Mouse (Mus musculus): ENCODE data around the gene Grasp.

Gene Grasp

GRCm38 (mm10) chr15:101247155-101247498 is 23.1 kb downstream of the Grasp start:
- no peak for DNase-seq (ENCODE audit: low spot score in 2 of 2)

GRCm38 (mm10) chr15:101248029-101248710 is 24.2 kb downstream of the Grasp start:
- no peak for DNase-seq (ENCODE audit: low spot score in 2 of 2)

- no peak for DNase-seq (ENCODE audit: low spot score in 2 of 2)
Observed at GRCm38 (mm10) chr15:101250220-101250800, 26.3 kb downstream of the Grasp start.

- DNase-seq (ENCODE audit: low spot score in 2 of 2) = no peak
Observed at GRCm38 (mm10) chr15:101251930-101252329, 27.9 kb downstream of the Grasp start.

- DNase-seq (ENCODE audit: low spot score in 2 of 2) = no peak
Observed at GRCm38 (mm10) chr15:101252614-101253013, 28.6 kb downstream of the Grasp start.

GRCm38 (mm10) chr15:101253563-101253885 is 29.5 kb downstream of the Grasp start:
- DNase-seq (ENCODE audit: low spot score in 2 of 2) = no peak

GRCm38 (mm10) chr15:101253886-101254795 is 30.2 kb downstream of the Grasp start, which contains the start of gene Nr4a1:
Gene Nr4a1, plus strand, starts transcription at chr15:101254269.
- DNase-seq (ENCODE audit: low spot score in 2 of 2) = peak; percentile 57 to 58

- DNase-seq (ENCODE audit: low spot score in 2 of 2) = no peak
Observed at GRCm38 (mm10) chr15:101255842-101256462, 32.0 kb downstream of the Grasp start.

GRCm38 (mm10) chr15:101256463-101257206 is 32.6 kb downstream of the Grasp start:
- DNase-seq (ENCODE audit: low spot score in 2 of 2) = no peak

GRCm38 (mm10) chr15:101258420-101258819 is 34.4 kb downstream of the Grasp start:
- DNase-seq (ENCODE audit: low spot score in 2 of 2) = peak; percentile 86 to 92

GRCm38 (mm10) chr15:101259922-101260321 is 35.9 kb downstream of the Grasp start:
- no peak for DNase-seq (ENCODE audit: low spot score in 2 of 2)

- DNase-seq (ENCODE audit: low spot score in 2 of 2) = no peak
Observed at GRCm38 (mm10) chr15:101260387-101260786, 36.4 kb downstream of the Grasp start.

- no peak for DNase-seq (ENCODE audit: low spot score in 2 of 2)
Observed at GRCm38 (mm10) chr15:101260874-101261622, 37.1 kb downstream of the Grasp start.

- DNase-seq (ENCODE audit: low spot score in 2 of 2) = no peak
Observed at GRCm38 (mm10) chr15:101262502-101262901, 38.5 kb downstream of the Grasp start.

GRCm38 (mm10) chr15:101266132-101266963 is 42.4 kb downstream of the Grasp start:
- DNase-seq (ENCODE audit: low spot score in 2 of 2) = peak; percentile 77 to 79

- DNase-seq (ENCODE audit: low spot score in 2 of 2) = no peak
Observed at GRCm38 (mm10) chr15:101267053-101268032, 43.4 kb downstream of the Grasp start.

GRCm38 (mm10) chr15:101270101-101270820 is 46.3 kb downstream of the Grasp start:
- no peak for DNase-seq (ENCODE audit: low spot score in 2 of 2)

- DNase-seq (ENCODE audit: low spot score in 2 of 2) = no peak
Observed at GRCm38 (mm10) chr15:101271107-101271506, 47.1 kb downstream of the Grasp start.

All from thymus, postnatal 10 days (tissue).